Mouse (Mus musculus) MEL (cell line): Measurements from ENCODE around the gene Trpm3. TPM values are rescaled to one million over a fixed set of nuclear protein-coding genes. Genes with fewer than 3 reads are reported as not detected.

Source experiments
- DNase-seq: peaks from one replicate; pipeline ENCODE4 v3.0.0; 2011; ENCODE audit warnings: low read depth, low spot score
- H3K27ac ChIP-seq: 2 replicates; pipeline ENCODE4 v1.5.1; 2012; ENCODE audit warnings: low read depth, mild to moderate bottlenecking, control low read depth, low read length, moderate library complexity; ENCODE audit not compliant: control insufficient read depth
- H3K27me3 ChIP-seq, 2 experiments: fragments of 150-350 bp in 1 of 2; sonication (generic) in 1 of 2; 2 replicates each; pipeline ENCODE4 v1.6.1; 2012; ENCODE audit warnings: low read length in 2 of 2, mild to moderate bottlenecking in 2 of 2, improper control_type of control experiment in 1 of 2, moderate library complexity in 1 of 2; ENCODE audit not compliant: insufficient read depth in 2 of 2, control insufficient read depth in 1 of 2
- H3K36me3 ChIP-seq, 2 experiments: 2 replicates each; pipeline ENCODE4 v1.6.1; 2012 to 2014; ENCODE audit warnings: low read length in 2 of 2, improper control_type of control experiment in 1 of 2, inconsistent platforms in 1 of 2, mild to moderate bottlenecking in 1 of 2; ENCODE audit not compliant: insufficient read depth in 2 of 2, control insufficient read depth in 1 of 2
- H3K4me1 ChIP-seq, 2 experiments: fragments of 150-350 bp in 1 of 2; sonication (generic) in 1 of 2; 2 replicates each; pipeline ENCODE4 v1.6.1; 2012; ENCODE audit warnings: low read length in 2 of 2, improper control_type of control experiment in 1 of 2, mild to moderate bottlenecking in 1 of 2; ENCODE audit not compliant: insufficient read depth in 2 of 2, control insufficient read depth in 1 of 2
- H3K4me3 ChIP-seq, 2 experiments: fragments of 150-350 bp in 1 of 2; sonication (generic) in 1 of 2; 2 replicates each; pipeline ENCODE4 v1.5.1; 2012; ENCODE audit warnings: low read depth in 2 of 2, low read length in 2 of 2, mild to moderate bottlenecking in 2 of 2, moderate library complexity in 2 of 2, control low read depth in 1 of 2, improper control_type of control experiment in 1 of 2; ENCODE audit not compliant: control insufficient read depth in 1 of 2, insufficient read depth in 1 of 2
- H3K79me2 ChIP-seq: 2 replicates; pipeline ENCODE4 v1.6.1; 2012; ENCODE audit warnings: mild to moderate bottlenecking, low read length, moderate library complexity; ENCODE audit not compliant: control insufficient read depth, poor library complexity, insufficient read depth
- H3K9ac ChIP-seq: 2 replicates; pipeline ENCODE4 v1.6.1; 2012; ENCODE audit warnings: low read depth, mild to moderate bottlenecking, control low read depth, low read length, moderate library complexity; ENCODE audit not compliant: control insufficient read depth, poor library complexity, severe bottlenecking
- H3K9me3 ChIP-seq: fragments of 150-350 bp; sonication (generic); replicated peaks from 2 replicates; pipeline ENCODE4 v1.6.1; 2012; ENCODE audit warnings: mild to moderate bottlenecking, low read length, improper control_type of control experiment, moderate library complexity; ENCODE audit not compliant: insufficient read depth
- E2F4 ChIP-seq: IDR thresholded peaks from 2 replicates; pipeline ENCODE4 v1.6.1; 2011; ENCODE audit warnings: low read depth, low read length, improper control_type of control experiment, borderline replicate concordance
- GABPA ChIP-seq: IDR thresholded peaks from 2 replicates; pipeline ENCODE4 v1.6.1; 2012; ENCODE audit warnings: low read depth, mild to moderate bottlenecking, inconsistent platforms, low read length, improper control_type of control experiment, moderate library complexity
- GATA1 ChIP-seq: IDR thresholded peaks from 2 replicates; pipeline ENCODE4 v1.6.1; 2011; ENCODE audit warnings: low read depth, low read length, improper control_type of control experiment
- JUND ChIP-seq: IDR thresholded peaks from 2 replicates; pipeline ENCODE4 v1.6.1; 2011; ENCODE audit warnings: low read depth, mild to moderate bottlenecking, improper control_type of control experiment, low read length
- KAT2A ChIP-seq: conservative IDR thresholded peaks from 2 replicates; pipeline ENCODE4 v1.6.1; 2012; ENCODE audit warnings: low read depth, low read length, improper control_type of control experiment, inconsistent platforms
- MAFK ChIP-seq: IDR thresholded peaks from 2 replicates; pipeline ENCODE4 v1.6.1; 2011; ENCODE audit warnings: low read depth, mild to moderate bottlenecking, low read length, improper control_type of control experiment, borderline replicate concordance
- MAZ ChIP-seq: IDR thresholded peaks from 2 replicates; pipeline ENCODE4 v1.6.1; 2012; ENCODE audit warnings: low read depth, mild to moderate bottlenecking, inconsistent platforms, low read length, improper control_type of control experiment
- MEF2A ChIP-seq: IDR thresholded peaks from 2 replicates; pipeline ENCODE4 v1.6.1; 2014; ENCODE audit warnings: low read depth, mild to moderate bottlenecking, inconsistent platforms, low read length, improper control_type of control experiment; ENCODE audit not compliant: poor library complexity, insufficient replicate concordance, severe bottlenecking; ENCODE audit errors: extremely low read depth
- MYC ChIP-seq: IDR thresholded peaks from 2 replicates; pipeline ENCODE4 v1.6.1; 2011; ENCODE audit warnings: low read depth, mild to moderate bottlenecking, low read length, improper control_type of control experiment, moderate library complexity
- POLR2A ChIP-seq, 2 experiments: IDR thresholded peaks; 2 replicates each; pipeline ENCODE4 v1.6.1; 2011 to 2012; ENCODE audit warnings: low read length in 2 of 2, mild to moderate bottlenecking in 2 of 2, control low read depth in 1 of 2, improper control_type of control experiment in 1 of 2, low read depth in 1 of 2, moderate library complexity in 1 of 2; ENCODE audit not compliant: control insufficient read depth in 1 of 2, insufficient read depth in 1 of 2, poor library complexity in 1 of 2
- POLR2AphosphoS5 ChIP-seq: IDR thresholded peaks from 2 replicates; pipeline ENCODE4 v1.6.1; 2012; ENCODE audit warnings: low read depth, borderline replicate concordance, mild to moderate bottlenecking, inconsistent platforms, low read length, moderate library complexity, mixed read lengths
- SIN3A ChIP-seq: IDR thresholded peaks from 2 replicates; pipeline ENCODE4 v1.6.1; 2012; ENCODE audit warnings: low read length, improper control_type of control experiment, inconsistent platforms
- TBP ChIP-seq: IDR thresholded peaks from 2 replicates; pipeline ENCODE4 v1.8.0; 2011; ENCODE audit warnings: low read depth, low read length, improper control_type of control experiment
- USF1 ChIP-seq: IDR thresholded peaks from 2 replicates; pipeline ENCODE4 v1.6.1; 2014; ENCODE audit warnings: low read depth, mild to moderate bottlenecking, inconsistent platforms, low read length, improper control_type of control experiment, moderate library complexity
- ZKSCAN1 ChIP-seq: IDR thresholded peaks from 2 replicates; pipeline ENCODE4 v1.6.1; 2012; ENCODE audit warnings: low read depth, mild to moderate bottlenecking, inconsistent platforms, low read length, improper control_type of control experiment, moderate library complexity
- polyA plus RNA-seq, 2 experiments: library from polyadenylated mRNA; stranded (reverse) in 1 of 2; unstranded in 1 of 2; fragments of >175 nt in 1 of 2; fragments of >200 nt in 1 of 2; gene quantifications; 2 replicates each; pipeline versions ENCODE4 v1.2.1 to v1.2.4; 2012; ENCODE audit warnings: low replicate concordance in 2 of 2, low read depth in 1 of 2; ENCODE audit not compliant: insufficient read length in 2 of 2, insufficient read depth in 1 of 2, missing spikeins in 1 of 2
- total RNA-seq: library from RNA; depleted of rRNA; stranded (reverse); fragments of 300-350 nt; gene quantifications from 2 replicates; pipeline ENCODE4 v1.2.3, GENCODE M21; 2012

Trpm3 gene
- total and polyA plus RNA-seq, 3 experiments = not detected

DNA sequence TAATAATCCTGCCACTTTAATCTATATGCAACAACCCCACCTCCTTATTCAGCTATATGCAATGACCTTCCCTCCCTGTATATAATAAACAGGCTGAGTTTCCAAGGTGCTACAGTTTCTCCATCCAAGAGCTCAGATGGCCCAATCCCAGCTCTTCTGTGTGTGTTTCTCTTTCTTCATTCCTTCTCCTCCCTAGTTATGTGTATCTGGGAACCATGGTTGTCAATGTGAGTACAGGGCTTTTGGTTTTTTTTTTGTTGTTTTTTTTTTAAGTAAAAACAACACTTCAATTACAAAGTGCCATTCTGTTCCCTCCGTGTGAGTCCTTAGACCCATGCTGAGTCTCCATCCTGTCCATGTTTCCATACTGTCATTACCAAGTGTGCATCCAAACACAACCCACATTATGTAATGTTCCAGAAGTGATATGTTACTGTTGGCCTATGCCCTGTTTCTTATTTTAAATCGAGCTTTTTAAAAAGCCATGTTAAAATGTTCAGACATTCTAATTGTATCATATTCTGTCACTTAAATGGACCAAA lies 879.4 kb downstream of the Trpm3 start:
- no peaks in the 10 kb centered on the region for H3K79me2 ChIP-seq
- H3K4me1 ChIP-seq = no peaks in the 10 kb centered on the region
- H3K36me3 ChIP-seq = no peaks in the 10 kb centered on the region
- no peak overlapping the region for H3K4me3 ChIP-seq
- H3K9ac ChIP-seq = no peak overlapping the region
- H3K27me3 ChIP-seq = no peaks in the 10 kb centered on the region
- TF ChIP-seq USF1 (no peak), E2F4 (no peak), MAFK (no peak), JUND (no peak), MYC (no peak), MEF2A (no peak), POLR2AphosphoS5 (no peak), KAT2A (no peak)
- no peak overlapping the region for H3K27ac ChIP-seq
- DNase-seq = no peak
- no peaks in the 10 kb centered on the region for H3K9me3 ChIP-seq

DNA sequence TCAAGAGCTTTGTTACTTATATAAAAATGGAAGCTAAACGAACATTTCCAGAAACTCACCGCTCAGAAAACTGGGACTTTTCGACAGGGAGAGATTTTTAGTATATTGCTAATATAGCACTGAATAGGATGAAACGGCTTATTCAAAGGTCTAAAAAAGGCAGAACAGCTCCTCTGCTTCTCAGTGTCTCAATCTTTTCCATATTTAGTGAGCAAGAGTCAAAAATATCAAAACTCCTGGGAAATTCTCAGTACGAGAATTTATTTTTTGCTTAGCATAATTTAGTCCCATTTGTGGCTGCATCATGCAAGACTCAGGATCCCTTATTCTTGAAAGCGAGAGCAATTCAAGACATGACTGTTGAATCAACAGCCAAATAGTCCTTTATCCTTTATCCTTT lies 884.1 kb downstream of the Trpm3 start:
- H3K27ac ChIP-seq = no peak overlapping the region
- no peak overlapping the region for H3K4me3 ChIP-seq
- H3K9me3 ChIP-seq = no peaks in the 10 kb centered on the region
- no peaks in the 10 kb centered on the region for H3K36me3 ChIP-seq
- no peak for TF ChIP-seq GATA1
- TF ChIP-seq SIN3A = no peak
- no peak for TF ChIP-seq GABPA
- TF ChIP-seq POLR2A (IDR thresholded peaks at IDR 0.05; ENCODE audit: control insufficient read depth in 1 of 2, insufficient read depth in 1 of 2, low read depth in 1 of 2, low read length in 2 of 2, poor library complexity in 1 of 2) = no peak
- no peak for TF ChIP-seq MAZ
- TF ChIP-seq ZKSCAN1 = no peak
- TF ChIP-seq, all 39 proteins: peak for 0
- no peak for DNase-seq
- Histone ChIP-seq H3K9ac (no peak overlapping the region), H3K79me2 (no peaks in the 10 kb centered on the region), H3K27me3 (no peaks in the 10 kb centered on the region), H3K4me1 (no peaks in the 10 kb centered on the region)

DNA sequence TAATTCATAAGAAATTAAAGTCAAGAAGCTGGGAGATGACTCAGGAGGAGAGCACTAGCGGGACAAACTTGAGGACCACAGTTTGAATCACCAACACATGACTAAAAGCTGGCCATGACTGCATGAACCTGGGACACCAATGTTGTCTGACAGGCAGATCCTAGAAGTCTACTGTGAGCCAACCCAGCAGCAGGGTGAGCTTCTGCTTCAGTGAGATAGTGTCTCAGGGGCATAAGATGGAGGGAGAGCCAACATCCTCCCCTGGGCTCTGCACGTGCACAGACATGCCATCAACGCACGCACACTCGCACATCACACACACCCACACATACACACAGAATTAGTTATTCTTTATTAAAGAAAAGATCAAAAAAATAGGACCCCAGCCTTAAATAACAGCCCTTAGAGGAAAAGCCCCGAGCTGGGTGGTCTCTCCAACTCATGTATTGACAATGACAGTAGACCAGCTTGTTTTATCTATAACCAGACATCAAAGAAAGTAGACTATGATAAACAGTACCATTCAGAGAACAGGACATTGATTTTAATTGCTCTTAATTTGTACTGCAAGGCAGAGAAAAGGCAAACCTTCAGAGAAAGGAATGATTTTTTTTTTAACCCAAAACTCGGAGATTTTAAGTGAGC lies 884.6 kb downstream of the Trpm3 start:
- Histone ChIP-seq H3K9ac (no peak overlapping the region), H3K27ac (no peak overlapping the region), H3K27me3 (no peaks in the 10 kb centered on the region), H3K4me1 (no peaks in the 10 kb centered on the region), H3K36me3 (no peaks in the 10 kb centered on the region), H3K79me2 (no peaks in the 10 kb centered on the region), H3K9me3 (no peaks in the 10 kb centered on the region), H3K4me3 (no peak overlapping the region)
- TF ChIP-seq TBP (no peak), E2F4 (no peak)
- no peak for DNase-seq
